Mouse (Mus musculus) E14TG2a.4 (cell line): ENCODE data around the gene Ap1s2.

Experiments
- H3K27me3 ChIP-seq: 2 replicates; pipeline ENCODE4 v1.6.1; 2014; ENCODE audit warnings: low read length, control low read depth; ENCODE audit not compliant: insufficient read depth
- H3K36me3 ChIP-seq: 2 replicates; pipeline ENCODE4 v1.6.1; 2014; ENCODE audit warnings: low read length, control low read depth; ENCODE audit not compliant: insufficient read depth
- H3K4me1 ChIP-seq: replicated peaks from 2 replicates; pipeline ENCODE4 v1.6.1; 2014; ENCODE audit warnings: low read depth, low read length, control low read depth
- H3K4me3 ChIP-seq: replicated peaks from 2 replicates; pipeline ENCODE4 v1.5.1; 2014; ENCODE audit warnings: mild to moderate bottlenecking, low read length
- H3K9me3 ChIP-seq: 2 replicates; pipeline ENCODE4 v1.6.1; 2014; ENCODE audit warnings: low read length, control low read depth
- CTCF ChIP-seq: conservative IDR thresholded peaks from 2 replicates; pipeline ENCODE4 v1.5.1; 2014; ENCODE audit warnings: low read length
- NANOG ChIP-seq: IDR thresholded peaks from 2 replicates; pipeline ENCODE4 v1.6.1; 2014; ENCODE audit warnings: borderline replicate concordance, low read length, mixed read lengths
- POU5F1 ChIP-seq: IDR thresholded peaks from 2 replicates; pipeline ENCODE4 v1.6.1; 2014; ENCODE audit warnings: low read length, borderline replicate concordance

Gene Ap1s2

DNA sequence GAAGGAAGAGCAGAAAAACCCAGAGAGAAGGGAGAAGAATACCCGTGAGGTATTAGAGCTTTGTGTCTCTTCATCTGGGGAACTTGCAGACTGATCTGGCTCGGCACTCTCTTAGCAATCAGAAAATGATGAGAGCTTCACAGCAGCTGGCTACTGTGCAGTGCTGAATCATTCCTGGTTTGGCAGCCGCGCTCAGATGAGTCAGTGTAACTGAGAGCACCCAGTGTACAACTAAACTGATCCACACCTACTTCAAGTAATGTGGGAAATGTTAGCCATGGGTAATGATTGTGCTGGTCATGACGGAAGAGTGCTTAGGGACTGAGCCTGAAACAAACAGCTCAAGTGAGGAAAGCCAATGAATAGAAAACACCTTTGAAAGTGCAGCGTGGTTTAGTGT is 29.8 kb downstream of the Ap1s2 start:
- TF ChIP-seq NANOG (no peak), CTCF (no peak), POU5F1 (no peak)
- H3K4me3 ChIP-seq, result no peak overlapping the region
- H3K36me3 ChIP-seq, result peaks cover 53% of the 10 kb centered on the region
- H3K9me3 ChIP-seq, result no peaks in the 10 kb centered on the region
- H3K27me3 ChIP-seq, result no peaks in the 10 kb centered on the region
- no peaks in the 10 kb centered on the region for H3K4me1 ChIP-seq

DNA sequence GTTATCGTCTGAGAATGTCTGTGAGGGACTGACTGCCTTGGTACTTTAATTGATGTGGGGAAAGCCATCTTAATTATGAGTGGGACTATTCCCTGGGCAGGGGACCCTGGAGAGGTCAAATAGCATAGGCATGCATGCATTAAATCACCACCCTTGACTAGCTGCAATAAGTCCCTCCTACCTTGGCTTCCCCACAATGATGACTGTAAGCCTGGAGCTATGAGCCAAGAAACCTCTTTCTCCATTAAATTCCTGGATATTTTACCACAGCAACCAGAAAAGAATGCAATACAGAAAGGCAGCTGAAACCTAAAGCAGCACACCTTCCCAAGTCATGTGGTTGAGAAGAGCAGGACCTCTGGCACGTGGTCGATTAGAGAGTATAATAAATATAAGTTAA is 35.6 kb downstream of the Ap1s2 start:
- H3K9me3 ChIP-seq, result no peaks in the 10 kb centered on the region
- TF ChIP-seq CTCF (no peak), NANOG (no peak), POU5F1 (no peak)

DNA sequence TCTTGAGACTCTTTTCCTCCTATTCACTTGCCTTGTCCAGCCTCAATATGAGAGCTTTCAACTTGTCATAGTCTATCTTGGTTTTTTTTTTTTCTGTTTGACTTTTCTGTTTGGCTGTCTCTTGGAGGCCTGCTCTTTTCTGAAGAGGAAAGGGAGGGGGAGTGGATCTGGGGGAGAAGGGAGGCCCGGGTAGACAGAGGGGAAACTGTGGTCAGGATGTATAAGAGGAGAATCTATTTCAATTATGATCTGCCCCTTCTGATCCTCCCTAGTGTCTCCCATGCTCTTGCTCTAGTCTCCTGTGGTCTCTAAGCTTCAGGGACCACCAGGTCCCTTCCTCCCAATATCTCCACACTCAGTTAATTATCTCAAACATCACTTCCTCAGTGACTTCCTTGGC is 42.8 kb downstream of the Ap1s2 start:
- H3K36me3 ChIP-seq, result peaks cover 93% of the 10 kb centered on the region
- no peak for TF ChIP-seq CTCF
- no peak for TF ChIP-seq POU5F1
- no peak for TF ChIP-seq NANOG
- no peaks in the 10 kb centered on the region for H3K9me3 ChIP-seq
- 0 out of 2 replicates have a peak, but pooled peaks cover 2% of the 10 kb centered on the region for H3K4me1 ChIP-seq
- no peaks in the 10 kb centered on the region for H3K27me3 ChIP-seq
- H3K4me3 ChIP-seq, result no peak overlapping the region

More for the DNA sequence above, 35.6 kb downstream of the Ap1s2 start:
- peaks cover 91% of the 10 kb centered on the region for H3K36me3 ChIP-seq
- H3K4me3 ChIP-seq, result no peak overlapping the region
- H3K4me1 ChIP-seq, result no peaks in the 10 kb centered on the region
- H3K27me3 ChIP-seq, result no peaks in the 10 kb centered on the region

- peak overlapping the region; percentile 86 for H3K4me3 ChIP-seq
- TF ChIP-seq POU5F1 (no peak), CTCF (no peak), NANOG (no peak)
- H3K27me3 ChIP-seq, result no peaks in the 10 kb centered on the region
- H3K9me3 ChIP-seq, result no peaks in the 10 kb centered on the region
- H3K4me1 ChIP-seq, result peaks cover 14% of the 10 kb centered on the region
- H3K36me3 ChIP-seq, result peaks cover 44% of the 10 kb centered on the region
Measured at GRCm38 (mm10) chrX:163957381-163957780, 48.6 kb downstream of the Ap1s2 start.

GRCm38 (mm10) chrX:163957803-163958466 is 49.1 kb downstream of the Ap1s2 start:
- Histone ChIP-seq H3K36me3 (peaks cover 38% of the 10 kb centered on the region), H3K4me3 (peak overlapping the region; percentile 86), H3K27me3 (no peaks in the 10 kb centered on the region), H3K4me1 (peaks cover 14% of the 10 kb centered on the region), H3K9me3 (no peaks in the 10 kb centered on the region)
- TF ChIP-seq POU5F1, result no peak
- no peak for TF ChIP-seq CTCF
- no peak for TF ChIP-seq NANOG

- H3K27me3 ChIP-seq, result no peaks in the 10 kb centered on the region
- peak within 1 kb of the TSS; percentile 86 for H3K4me3 ChIP-seq
- peaks cover 14% of the 10 kb centered on the region for H3K4me1 ChIP-seq
- peaks cover 33% of the 10 kb centered on the region for H3K36me3 ChIP-seq
- no peak for TF ChIP-seq POU5F1
- TF ChIP-seq NANOG, result no peak
- H3K9me3 ChIP-seq, result no peaks in the 10 kb centered on the region
Measured at GRCm38 (mm10) chrX:163958467-163958875, 49.7 kb downstream of the Ap1s2 start, which contains the start of gene Zrsr2. Zrsr2 (minus strand) TSS chrX:163958661.

GRCm38 (mm10) chrX:163981092-163981491 is 72.3 kb downstream of the Ap1s2 start:
- TF ChIP-seq POU5F1 (no peak), CTCF (no peak), NANOG (no peak)
- no peaks in the 10 kb centered on the region for H3K4me1 ChIP-seq
- H3K9me3 ChIP-seq, result no peaks in the 10 kb centered on the region
- H3K36me3 ChIP-seq, result no peaks in the 10 kb centered on the region
- no peak overlapping the region for H3K4me3 ChIP-seq
- H3K27me3 ChIP-seq, result no peaks in the 10 kb centered on the region

DNA sequence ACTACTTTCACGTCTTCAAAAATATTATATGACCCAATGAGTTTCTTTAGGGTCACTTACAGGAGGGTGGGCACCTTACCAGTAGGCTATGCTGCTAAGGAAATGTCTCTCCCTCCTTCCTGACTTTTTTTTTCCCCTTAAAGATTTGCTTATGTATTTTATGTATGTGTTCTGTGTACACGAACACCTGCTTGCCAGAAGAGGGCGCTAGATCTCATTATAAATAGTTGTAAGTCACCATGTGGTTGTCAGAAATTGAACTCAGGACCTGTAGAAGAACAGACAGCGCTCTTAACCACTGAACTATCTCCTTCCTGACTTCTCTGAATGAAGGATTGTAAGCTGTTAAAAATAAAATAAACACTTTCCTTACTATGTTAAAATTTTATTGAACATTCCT is 72.7 kb downstream of the Ap1s2 start:
- Histone ChIP-seq H3K9me3 (no peaks in the 10 kb centered on the region), H3K27me3 (no peaks in the 10 kb centered on the region), H3K4me1 (no peaks in the 10 kb centered on the region), H3K4me3 (no peak overlapping the region), H3K36me3 (no peaks in the 10 kb centered on the region)
- no peak for TF ChIP-seq POU5F1
- TF ChIP-seq CTCF, result peak; percentile 28

DNA sequence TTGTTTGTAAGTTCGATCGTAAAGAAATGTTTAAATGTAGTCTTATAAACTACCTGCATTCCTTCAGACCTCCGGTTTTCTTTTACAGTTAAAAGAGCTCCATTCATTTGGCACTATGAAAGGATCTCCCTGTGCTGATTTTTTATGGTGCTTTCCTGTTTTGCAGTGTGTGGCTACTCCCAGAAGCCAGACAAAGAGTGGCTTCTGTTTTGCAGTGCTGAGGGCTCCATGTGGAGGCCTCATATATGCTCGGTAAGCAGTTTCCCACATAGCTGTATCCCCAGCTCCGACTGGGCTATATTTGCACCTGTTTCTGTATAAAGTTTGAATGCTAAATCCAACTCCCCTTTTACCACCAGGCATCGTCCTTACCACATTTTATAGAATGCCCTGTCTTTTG is 73.3 kb downstream of the Ap1s2 start:
- H3K4me3 ChIP-seq, result no peak overlapping the region
- no peaks in the 10 kb centered on the region for H3K27me3 ChIP-seq
- H3K9me3 ChIP-seq, result no peaks in the 10 kb centered on the region
- H3K36me3 ChIP-seq, result no peaks in the 10 kb centered on the region
- no peaks in the 10 kb centered on the region for H3K4me1 ChIP-seq
- TF ChIP-seq POU5F1, result no peak
- TF ChIP-seq CTCF, result no peak
- TF ChIP-seq NANOG, result no peak
